Mouse (Mus musculus) megakaryocyte-erythroid progenitor cell, adult 5-6 weeks (primary cell): ENCODE data around the gene Cox4i2. TPM values are rescaled to one million over a fixed set of nuclear protein-coding genes. Genes with fewer than 3 reads are reported as not detected.

Experiments
- total RNA-seq, 2 experiments: library from RNA; stranded (forward) in 1 of 2; stranded (reverse) in 1 of 2; fragments of 200-1000, 215-1000 nt in 1 of 2; fragments of >200 nt in 1 of 2; fragmentation: Nextera tagmentation in 1 of 2; gene quantifications; 2 replicates each; pipeline ENCODE4 v1.2.3; 2014 to 2017

The Cox4i2 gene
- total RNA-seq, 2 experiments from 2014 or later = not detected

Other genes with a start within 250 kb of the Cox4i2 start
- gene Defb26, start 242.5 kb upstream of the Cox4i2 start, total RNA-seq (2014; fragmentation: Nextera tagmentation) = not detected in 2 replicates
- not detected in 2 replicates for gene Defb26, start 242.5 kb upstream of the Cox4i2 start, total RNA-seq (2017)
- not detected in 2 replicates for gene Defb28, start 235.9 kb upstream of the Cox4i2 start, total RNA-seq (2014; fragmentation: Nextera tagmentation)
- gene Defb28, start 235.9 kb upstream of the Cox4i2 start, total RNA-seq (2017) = not detected in 2 replicates
- not detected in 2 replicates for gene Defb29, start 214.1 kb upstream of the Cox4i2 start, total RNA-seq (2014; fragmentation: Nextera tagmentation)
- gene Defb29, start 214.1 kb upstream of the Cox4i2 start, total RNA-seq (2017) = not detected in 2 replicates
- gene Gm17416, start 184.8 kb upstream of the Cox4i2 start, total RNA-seq (2014; fragmentation: Nextera tagmentation) = not detected in 2 replicates
- gene Gm17416, start 184.8 kb upstream of the Cox4i2 start, total RNA-seq (2017) = not detected in 2 replicates
- gene Defb21, start 181.4 kb upstream of the Cox4i2 start, total RNA-seq (2014; fragmentation: Nextera tagmentation) = not detected in 2 replicates
- not detected in 2 replicates for gene Defb21, start 181.4 kb upstream of the Cox4i2 start, total RNA-seq (2017)
- not detected in 2 replicates for gene Defb19, start 173.9 kb upstream of the Cox4i2 start, total RNA-seq (2014; fragmentation: Nextera tagmentation)
- gene Defb19, start 173.9 kb upstream of the Cox4i2 start, total RNA-seq (2017) = not detected in 2 replicates
- not detected in 2 replicates for gene Defb45, start 154.8 kb upstream of the Cox4i2 start, total RNA-seq (2014; fragmentation: Nextera tagmentation)
- not detected in 2 replicates for gene Defb45, start 154.8 kb upstream of the Cox4i2 start, total RNA-seq (2017)
- gene Defb36, start 149.8 kb upstream of the Cox4i2 start, total RNA-seq (2014; fragmentation: Nextera tagmentation) = not detected in 2 replicates
- not detected in 2 replicates for gene Defb36, start 149.8 kb upstream of the Cox4i2 start, total RNA-seq (2017)
- not detected in 2 replicates for gene Defb25, start 131.1 kb upstream of the Cox4i2 start, total RNA-seq (2014; fragmentation: Nextera tagmentation)
- not detected in 2 replicates for gene Defb25, start 131.1 kb upstream of the Cox4i2 start, total RNA-seq (2017)
- gene Rem1, start 127.2 kb upstream of the Cox4i2 start, total RNA-seq (2014; fragmentation: Nextera tagmentation) = 4.9 TPM in 1 of 2 replicates, not detected in the other
- not detected in 2 replicates for gene Rem1, start 127.2 kb upstream of the Cox4i2 start, total RNA-seq (2017)
- gene H13, start 84.7 kb upstream of the Cox4i2 start, total RNA-seq (2014; fragmentation: Nextera tagmentation) = 66.9 and 68.1 TPM in 2 replicates
- gene H13, start 84.7 kb upstream of the Cox4i2 start, total RNA-seq (2017) = 56.1 and 69.1 TPM in 2 replicates
- 12.5 and 20.3 TPM in 2 replicates for gene Mcts2, start 67.1 kb upstream of the Cox4i2 start, total RNA-seq (2014; fragmentation: Nextera tagmentation)
- gene Mcts2, start 67.1 kb upstream of the Cox4i2 start, total RNA-seq (2017) = 5.8 and 6.2 TPM in 2 replicates
- not detected in 2 replicates for gene Id1, start 17.9 kb upstream of the Cox4i2 start, total RNA-seq (2014; fragmentation: Nextera tagmentation)
- gene Id1, start 17.9 kb upstream of the Cox4i2 start, total RNA-seq (2017) = not detected in 2 replicates
- 5.7 and 6.7 TPM in 2 replicates for gene Bcl2l1, start 77.6 kb downstream of the Cox4i2 start, total RNA-seq (2014; fragmentation: Nextera tagmentation)
- 3.7 and 11.8 TPM in 2 replicates for gene Bcl2l1, start 77.6 kb downstream of the Cox4i2 start, total RNA-seq (2017)
- gene Tpx2, start 93.8 kb downstream of the Cox4i2 start, total RNA-seq (2014; fragmentation: Nextera tagmentation) = 51.9 and 52.3 TPM in 2 replicates
- 79.0 and 103 TPM in 2 replicates for gene Tpx2, start 93.8 kb downstream of the Cox4i2 start, total RNA-seq (2017)
- gene Mylk2, start 157.2 kb downstream of the Cox4i2 start, total RNA-seq (2014; fragmentation: Nextera tagmentation) = not detected in 2 replicates
- gene Mylk2, start 157.2 kb downstream of the Cox4i2 start, total RNA-seq (2017) = not detected in 2 replicates
- gene Foxs1, start 179.0 kb downstream of the Cox4i2 start, total RNA-seq (2014; fragmentation: Nextera tagmentation) = not detected in 2 replicates
- gene Foxs1, start 179.0 kb downstream of the Cox4i2 start, total RNA-seq (2017) = not detected in 2 replicates
- not detected in 2 replicates for gene Dusp15, start 197.5 kb downstream of the Cox4i2 start, total RNA-seq (2014; fragmentation: Nextera tagmentation)
- not detected in 2 replicates for gene Dusp15, start 197.5 kb downstream of the Cox4i2 start, total RNA-seq (2017)
- gene Ttll9, start 208.3 kb downstream of the Cox4i2 start, total RNA-seq (2014; fragmentation: Nextera tagmentation) = not detected in 2 replicates
- not detected in 2 replicates for gene Ttll9, start 208.3 kb downstream of the Cox4i2 start, total RNA-seq (2017)